Mouse (Mus musculus): ENCODE measurements at regions not wholly inside any gene's neighbourhood (a gene's known extent, or its start where the extent isn't known, plus 50 kb on each side); places are given as distances from the start of the nearest gene placed in this dataset.

DNA sequence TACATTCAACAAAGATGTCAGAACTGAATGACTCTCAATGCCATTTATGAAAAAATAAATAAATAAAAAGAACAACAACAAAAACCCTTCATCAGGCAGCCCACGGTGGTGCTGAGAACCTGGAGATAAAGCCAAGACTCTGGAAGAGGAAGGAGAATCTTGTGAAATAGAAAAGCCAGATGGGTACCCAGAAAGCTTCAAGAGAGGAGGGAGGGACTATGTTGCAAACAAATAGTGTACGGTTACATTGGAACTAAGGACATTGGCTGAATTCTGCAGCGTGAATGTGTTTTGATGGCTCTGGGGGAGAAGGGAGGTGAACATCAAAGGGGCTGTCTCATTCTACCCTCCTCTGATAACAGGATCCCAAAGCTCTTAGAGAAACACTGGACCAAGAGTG lies 57.8 kb upstream of the Rybp start:
- Histone ChIP-seq H3K4me3 (ENCODE audit: insufficient read depth in 1 of 2, low read depth in 2 of 2, low read length in 2 of 2) (no peak overlapping the region), H3K27me3 (ENCODE audit: control insufficient read depth, insufficient read depth, low read length) (no peaks in the 10 kb centered on the region), H3K36me3 (replicated peaks; ENCODE audit: control insufficient read depth, insufficient read depth, low read depth) (no peaks in the 10 kb centered on the region), H3K4me1 (replicated peaks; ENCODE audit: control insufficient read depth in 2 of 2, insufficient read depth in 2 of 2, low read length in 1 of 2) (no peaks in the 10 kb centered on the region), H3K27ac (no peak overlapping the region), H3K4me2 (ENCODE audit: low read depth) (no peak overlapping the region), H3K9me3 (ENCODE audit: control insufficient read depth, low read length) (no peaks in the 10 kb centered on the region), H3K9ac (replicated peaks) (no peak overlapping the region)
- TF ChIP-seq CTCF (IDR thresholded peaks at IDR 0.05; ENCODE audit: low read depth) (no peak), EP300 (IDR thresholded peaks at IDR 0.05; ENCODE audit: low read depth) (no peak)
- no peak for ATAC-seq (ENCODE audit: insufficient read depth)
- DNase-seq (ENCODE audit: low read depth in 3 of 3, low spot score in 3 of 3), result no peak
- WGBS (ENCODE audit: insufficient replicate concordance), result 48% methylated on average over 3 of the region's 3 CpGs

GRCm38 (mm10) chr6:100341305-100342290 lies 54.3 kb upstream of the Rybp start:
- Histone ChIP-seq H3K4me3 (ENCODE audit: insufficient read depth in 1 of 2, low read depth in 2 of 2, low read length in 2 of 2) (no peak overlapping the region), H3K9me3 (ENCODE audit: control insufficient read depth, low read length) (no peaks in the 10 kb centered on the region), H3K4me2 (ENCODE audit: low read depth) (no peak overlapping the region), H3K36me3 (replicated peaks; ENCODE audit: control insufficient read depth, insufficient read depth, low read depth) (no peaks in the 10 kb centered on the region), H3K4me1 (replicated peaks; ENCODE audit: control insufficient read depth in 2 of 2, insufficient read depth in 2 of 2, low read length in 1 of 2) (no peaks in the 10 kb centered on the region), H3K27ac (no peak overlapping the region), H3K9ac (replicated peaks) (no peak overlapping the region), H3K27me3 (ENCODE audit: control insufficient read depth, insufficient read depth, low read length) (no peaks in the 10 kb centered on the region; the same call in 1 of the 2 replicates)
- WGBS (ENCODE audit: insufficient replicate concordance), result 25% methylated on average over 13 of the region's 13 CpGs
- ATAC-seq (ENCODE audit: insufficient read depth) (no peak), DNase-seq (ENCODE audit: low read depth in 3 of 3, low spot score in 3 of 3) (no peak)
- no peak for TF ChIP-seq CTCF (IDR thresholded peaks at IDR 0.05; ENCODE audit: low read depth)
- no peak for TF ChIP-seq EP300 (IDR thresholded peaks at IDR 0.05; ENCODE audit: low read depth)

DNA sequence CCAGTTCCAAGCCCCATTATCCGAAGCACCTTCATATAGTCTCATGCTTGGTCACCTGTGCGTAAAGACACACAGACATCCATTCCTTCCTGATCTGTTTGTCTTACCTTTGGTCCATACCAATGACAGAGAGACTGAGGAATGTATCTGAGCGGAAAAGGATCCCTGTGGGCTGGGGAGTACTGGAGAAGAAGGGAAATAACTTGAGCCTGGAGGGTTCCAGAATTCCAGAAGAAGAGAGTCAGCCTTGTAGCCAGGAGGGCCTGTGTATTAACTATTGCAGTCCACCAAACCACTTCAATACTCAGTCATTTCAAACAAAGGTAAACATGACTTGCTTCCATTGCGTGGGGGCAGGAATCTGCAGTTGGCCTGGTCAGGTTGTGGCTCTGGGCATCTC lies 51.0 kb upstream of the Rybp start:
- DNase-seq (ENCODE audit: low read depth in 3 of 3, low spot score in 3 of 3), result no peak
- Histone ChIP-seq H3K9me3 (ENCODE audit: control insufficient read depth, low read length) (no peaks in the 10 kb centered on the region), H3K4me2 (ENCODE audit: low read depth) (no peak overlapping the region), H3K27me3 (ENCODE audit: control insufficient read depth, insufficient read depth, low read length) (no peaks in the 10 kb centered on the region; the same call in 1 of the 2 replicates), H3K9ac (replicated peaks) (no peak overlapping the region), H3K36me3 (replicated peaks; ENCODE audit: control insufficient read depth, insufficient read depth, low read depth) (no peaks in the 10 kb centered on the region), H3K27ac (no peak overlapping the region), H3K4me3 (ENCODE audit: insufficient read depth in 1 of 2, low read depth in 2 of 2, low read length in 2 of 2) (no peak overlapping the region), H3K4me1 (replicated peaks; ENCODE audit: control insufficient read depth in 2 of 2, insufficient read depth in 2 of 2, low read length in 1 of 2) (no peaks in the 10 kb centered on the region; a peak in 1 of 4 replicates)
- ATAC-seq (ENCODE audit: insufficient read depth), result no peak
- TF ChIP-seq CTCF (IDR thresholded peaks at IDR 0.05; ENCODE audit: low read depth) (no peak), EP300 (IDR thresholded peaks at IDR 0.05; ENCODE audit: low read depth) (no peak)
- 63% methylated on average over 4 of the region's 4 CpGs for WGBS (ENCODE audit: insufficient replicate concordance)

All from liver, embryonic 14.5 days (tissue).